Mouse (Mus musculus) neutrophil, adult 5-6 weeks (primary cell): ENCODE results near the gene Galm. TPM values are rescaled to one million over a fixed set of nuclear protein-coding genes. Genes with fewer than 3 reads are reported as not detected.

ENCODE experiments used
- ATAC-seq: fragments of 151-379, 151-347 bp; 2 replicates; pipeline ENCODE4 v1.8.0; 2017; ENCODE audit warnings: mild to moderate bottlenecking, moderate TSS enrichment; ENCODE audit not compliant: insufficient number of reproducible peaks, poor library complexity, low FRiP score, severe bottlenecking; ENCODE audit errors: extremely low read depth
- total RNA-seq: library from RNA; stranded (forward); fragments of 200-1000 nt; gene quantifications from 2 replicates; pipeline ENCODE4 v1.2.3, GENCODE M21; 2017

Gene Galm
- total RNA-seq, 1 experiment from 2014 or later = 10.8 TPM

- ATAC-seq = no peak
Measured at GRCm38 (mm10) chr17:80152767-80153630, 25.7 kb downstream of the Galm start.

- no peak for ATAC-seq
Measured at GRCm38 (mm10) chr17:80153631-80154030, 26.4 kb downstream of the Galm start.

GRCm38 (mm10) chr17:80156905-80157304 lies 29.6 kb downstream of the Galm start:
- no peak for ATAC-seq

- ATAC-seq = no peak
Measured at GRCm38 (mm10) chr17:80157489-80157888, 30.2 kb downstream of the Galm start.

GRCm38 (mm10) chr17:80160454-80160853 lies 33.2 kb downstream of the Galm start:
- no peak for ATAC-seq

GRCm38 (mm10) chr17:80163991-80164390 lies 36.7 kb downstream of the Galm start:
- no peak for ATAC-seq

GRCm38 (mm10) chr17:80165741-80166140 lies 38.5 kb downstream of the Galm start:
- no peak for ATAC-seq

- ATAC-seq = no peak
Measured at GRCm38 (mm10) chr17:80166346-80166745, 39.1 kb downstream of the Galm start.

GRCm38 (mm10) chr17:80167436-80167835 lies 40.2 kb downstream of the Galm start:
- no peak for ATAC-seq

GRCm38 (mm10) chr17:80167851-80168251 lies 40.6 kb downstream of the Galm start:
- no peak for ATAC-seq

GRCm38 (mm10) chr17:80168425-80169182 lies 41.3 kb downstream of the Galm start:
- no peak for ATAC-seq

GRCm38 (mm10) chr17:80169792-80170191 lies 42.5 kb downstream of the Galm start:
- ATAC-seq = no peak

- ATAC-seq = no peak
Measured at GRCm38 (mm10) chr17:80170951-80171350, 43.7 kb downstream of the Galm start.

GRCm38 (mm10) chr17:80171948-80172347 lies 44.7 kb downstream of the Galm start:
- ATAC-seq = no peak

- ATAC-seq = peak; percentile 76
Measured at GRCm38 (mm10) chr17:80172761-80173160, 45.5 kb downstream of the Galm start.

- no peak for ATAC-seq
Measured at GRCm38 (mm10) chr17:80173708-80174107, 46.4 kb downstream of the Galm start.

- ATAC-seq = peak; percentile 18; the same call in 1 of the 2 replicates
Measured at GRCm38 (mm10) chr17:80174146-80174545, 46.9 kb downstream of the Galm start.

- peak; percentile 7; the same call in 1 of the 2 replicates for ATAC-seq
Measured at GRCm38 (mm10) chr17:80174699-80175385, 47.6 kb downstream of the Galm start.

- no peak for ATAC-seq
Measured at GRCm38 (mm10) chr17:80175386-80175739, 48.1 kb downstream of the Galm start.
